Mouse (Mus musculus) heart, adult 2 months (tissue): ENCODE results near the gene Kif18b. TPM values are rescaled to one million over a fixed set of nuclear protein-coding genes. Genes with fewer than 3 reads are reported as not detected.

Experiments
- DNase-seq, 2 experiments: peaks; one replicate each; pipeline ENCODE4 v3.0.0; 2021
- H3K27ac ChIP-seq: fragments of 200-600 bp; 2 replicates; pipeline ENCODE4 v1.8.1; 2022
- H3K27me3 ChIP-seq: fragments of 200-500 bp; 2 replicates; pipeline ENCODE4 v1.6.1; 2012; ENCODE audit warnings: mild to moderate bottlenecking, low read length, inconsistent platforms, mixed read lengths; ENCODE audit not compliant: control insufficient read depth, insufficient read depth
- H3K36me3 ChIP-seq: fragments of 200-500 bp; 2 replicates; pipeline ENCODE4 v1.6.1; 2012; ENCODE audit warnings: low read length, inconsistent platforms; ENCODE audit not compliant: control insufficient read depth, insufficient read depth
- H3K4me1 ChIP-seq: fragments of 200-500 bp; 2 replicates; pipeline ENCODE4 v1.6.1; 2011; ENCODE audit warnings: low read length; ENCODE audit not compliant: control insufficient read depth, insufficient read depth
- H3K4me3 ChIP-seq: fragments of 200-600 bp; 2 replicates; pipeline ENCODE4 v1.8.1; 2022
- H3K79me2 ChIP-seq: fragments of 200-500 bp; replicated peaks from 2 replicates; pipeline ENCODE4 v1.6.1; 2012; ENCODE audit warnings: mild to moderate bottlenecking, inconsistent platforms, low read length, moderate library complexity, mixed read lengths; ENCODE audit not compliant: control insufficient read depth, insufficient read depth
- H3K9ac ChIP-seq: fragments of 200-500 bp; 2 replicates; pipeline ENCODE4 v1.6.1; 2012; ENCODE audit warnings: low read depth, mild to moderate bottlenecking, control low read depth, inconsistent platforms, low read length, mixed read lengths
- CTCF ChIP-seq: fragments of 200-600 bp; IDR thresholded peaks from 2 replicates; pipeline ENCODE4 v1.8.1; 2022; ENCODE audit warnings: antibody characterized with exemption, mild to moderate bottlenecking, moderate library complexity
- EP300 ChIP-seq: fragments of 200-500 bp; IDR thresholded peaks from 2 replicates; pipeline ENCODE4 v1.6.1; 2011; ENCODE audit warnings: low read depth, low read length, control low read depth; ENCODE audit not compliant: insufficient read depth
- POLR2A ChIP-seq: fragments of 200-500 bp; IDR thresholded peaks from 2 replicates; pipeline ENCODE4 v1.6.1; 2011; ENCODE audit warnings: mild to moderate bottlenecking, low read depth, low read length, control low read depth; ENCODE audit not compliant: insufficient read depth
- WGBS: fragments of 180-500 bp; shearing (Covaris S2); methylation state at CpG from one replicate; pipeline ENCODE4 v1.1.7; 2018; 5-methylcytosine and 5-hydroxymethylcytosine counted together
- intact Hi-C: fragments of 180-260 bp; cut with DNase I; formaldehyde crosslinking; loops from one replicate; pipeline ENCODE4 v1.15.1; 2025
- polyA plus RNA-seq: library from polyadenylated mRNA; depleted of rRNA; stranded (reverse); fragments of >200 nt; gene quantifications from 2 replicates; pipeline ENCODE4 v1.2.3, GENCODE M21; 2012
- total RNA-seq, 2 experiments: library from RNA; stranded (reverse); gene quantifications; 2 replicates each; pipeline ENCODE4 v1.2.3; 2021

Gene Kif18b
- total and polyA plus RNA-seq, 3 experiments = 0.10 to 0.32 (median 0.18) TPM

- 6% methylated on average over 54 of the region's 54 CpGs for WGBS
- H3K36me3 ChIP-seq = no peaks in the 10 kb centered on the region
- no peak overlapping the region for H3K9ac ChIP-seq
- peaks cover 19% of the 10 kb centered on the region for H3K27me3 ChIP-seq
- TF ChIP-seq POLR2A (no peak), CTCF (no peak), EP300 (no peak)
- no peak for DNase-seq
- 0 out of 2 replicates have a peak, but pooled peaks cover 1% of the 10 kb centered on the region for H3K4me1 ChIP-seq
- intact Hi-C loops = no loop called here
- H3K79me2 ChIP-seq = no peaks in the 10 kb centered on the region
- peak overlapping the region; percentile 26; the same call in 1 of the 2 replicates for H3K4me3 ChIP-seq
- H3K27ac ChIP-seq = no peak overlapping the region
These were observed 20.7 kb upstream of the Kif18b start for GRCm38 (mm10) chr11:102945306-102946264.

DNA sequence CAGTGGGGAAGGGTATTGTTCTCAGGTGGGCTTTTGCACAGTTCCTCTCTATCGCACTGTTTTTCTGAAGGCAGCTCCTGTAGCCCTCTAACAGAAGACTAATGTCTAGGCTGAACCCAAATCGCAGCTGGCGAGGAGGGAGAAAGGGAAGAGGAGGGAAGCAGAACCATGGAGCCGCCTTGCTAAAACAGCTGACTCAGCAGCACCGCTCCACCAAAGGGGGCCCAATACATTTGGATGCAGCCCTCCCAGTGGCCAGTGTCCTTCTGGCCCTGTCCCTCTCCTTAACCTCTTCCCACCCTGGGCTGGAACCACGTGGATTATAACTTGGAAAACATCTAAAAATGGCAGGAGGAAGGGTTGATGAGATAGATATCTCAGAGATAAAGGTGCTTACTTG lies 16.3 kb upstream of the Kif18b start:
- Histone ChIP-seq H3K27me3 (peaks cover 21% of the 10 kb centered on the region), H3K79me2 (no peaks in the 10 kb centered on the region), H3K9ac (no peak overlapping the region), H3K4me1 (no peaks in the 10 kb centered on the region), H3K4me3 (no peak overlapping the region), H3K27ac (no peak overlapping the region), H3K36me3 (no peaks in the 10 kb centered on the region)
- no peak for TF ChIP-seq EP300
- TF ChIP-seq POLR2A = no peak
- no peak for TF ChIP-seq CTCF
- no peak for DNase-seq
- 67% methylated on average over 6 of the region's 6 CpGs for WGBS
- intact Hi-C loops = no loop called here

- Histone ChIP-seq H3K27me3 (peaks cover 9% of the 10 kb centered on the region; the same call in 1 of the 2 replicates), H3K36me3 (no peaks in the 10 kb centered on the region)
These were observed 14.2 kb upstream of the Kif18b start for GRCm38 (mm10) chr11:102939024-102939675.

DNA sequence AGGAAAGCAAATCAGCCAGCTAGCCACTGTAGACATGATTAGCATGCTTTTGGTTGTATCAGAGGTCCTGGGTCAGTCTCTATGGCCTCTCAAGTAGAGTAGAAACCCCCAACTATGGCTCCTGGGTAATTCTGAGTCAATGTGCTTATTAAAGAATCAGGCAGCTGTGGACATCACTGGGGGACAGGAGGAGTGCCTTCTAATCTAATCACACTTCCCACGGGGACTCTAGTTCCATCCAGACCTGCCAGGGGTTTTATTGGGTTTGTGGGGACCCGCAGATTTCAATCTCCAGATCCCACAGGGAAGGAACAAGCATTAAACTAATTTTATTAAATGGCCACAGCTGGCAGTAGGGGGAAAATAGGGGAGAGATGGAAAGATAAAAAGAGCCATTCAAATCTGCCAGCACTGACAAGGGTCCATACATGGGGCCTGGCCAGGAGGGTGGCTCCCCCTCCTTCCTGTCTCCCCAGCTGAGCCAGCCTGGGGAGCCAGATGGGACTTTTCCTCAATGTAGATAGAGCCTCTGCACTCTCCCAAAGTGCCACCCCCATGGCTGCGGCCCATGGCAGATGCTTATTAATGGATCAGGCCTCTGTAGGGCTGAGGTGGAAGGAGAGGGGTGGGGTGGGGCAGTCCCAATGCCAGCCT lies 12.7 kb upstream of the Kif18b start:
- TF ChIP-seq EP300 (no peak), POLR2A (no peak), CTCF (no peak)
- no peak overlapping the region for H3K27ac ChIP-seq
- 69% methylated on average over 3 of the region's 3 CpGs for WGBS
- H3K36me3 ChIP-seq = no peaks in the 10 kb centered on the region
- H3K9ac ChIP-seq = no peak overlapping the region
- H3K4me1 ChIP-seq = no peaks in the 10 kb centered on the region
- H3K4me3 ChIP-seq = no peak overlapping the region
- DNase-seq = no peak
- H3K27me3 ChIP-seq = 0 out of 2 replicates have a peak, but pooled peaks cover 4% of the 10 kb centered on the region
- intact Hi-C loops = no loop called here
- no peaks in the 10 kb centered on the region for H3K79me2 ChIP-seq

More at GRCm38 (mm10) chr11:102939024-102939675, 14.2 kb upstream of the Kif18b start:
- no peak for TF ChIP-seq EP300
- TF ChIP-seq POLR2A = no peak
- no peak for TF ChIP-seq CTCF
- no peak for DNase-seq
- 33% methylated on average over 13 of the region's 13 CpGs for WGBS
- intact Hi-C loops = no loop called here
- Histone ChIP-seq H3K27ac (no peak overlapping the region), H3K4me1 (no peaks in the 10 kb centered on the region), H3K4me3 (no peak overlapping the region), H3K9ac (no peak overlapping the region), H3K79me2 (no peaks in the 10 kb centered on the region)

DNA sequence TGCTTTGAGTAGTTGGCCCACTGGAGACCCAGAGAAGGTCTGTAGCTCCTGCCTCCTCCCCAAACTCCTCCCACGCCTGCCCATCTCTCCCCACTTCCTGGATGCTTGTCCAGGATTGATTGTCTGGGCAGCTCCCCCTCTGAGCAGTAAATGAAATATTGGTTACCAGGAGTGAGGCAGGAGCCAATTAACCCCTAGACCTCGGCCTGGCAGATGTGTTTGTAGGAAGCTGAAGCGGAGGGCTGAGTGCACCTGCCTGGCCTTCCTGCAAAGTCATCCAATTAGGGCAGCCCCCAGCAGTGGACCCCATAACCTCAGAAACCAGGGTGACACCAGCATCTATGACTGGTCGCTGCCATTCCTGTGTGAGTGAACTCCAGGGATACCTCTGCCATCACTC lies 11.3 kb upstream of the Kif18b start:
- WGBS = 60% methylated on average over 4 of the region's 4 CpGs
- Histone ChIP-seq H3K27me3 (0 out of 2 replicates have a peak, but pooled peaks cover 4% of the 10 kb centered on the region), H3K36me3 (no peaks in the 10 kb centered on the region), H3K27ac (no peak overlapping the region), H3K4me1 (no peaks in the 10 kb centered on the region), H3K79me2 (no peaks in the 10 kb centered on the region), H3K9ac (no peak overlapping the region), H3K4me3 (no peak overlapping the region)
- TF ChIP-seq POLR2A = no peak
- intact Hi-C loops = no loop called here
- DNase-seq = no peak
